Mouse (Mus musculus): ENCODE measurements around the gene Hrh2. TPM values are rescaled to one million over a fixed set of nuclear protein-coding genes. Genes with fewer than 3 reads are reported as not detected.

Hrh2 gene
- polyA plus RNA-seq, 1 experiment, result 0.54 TPM

DNA sequence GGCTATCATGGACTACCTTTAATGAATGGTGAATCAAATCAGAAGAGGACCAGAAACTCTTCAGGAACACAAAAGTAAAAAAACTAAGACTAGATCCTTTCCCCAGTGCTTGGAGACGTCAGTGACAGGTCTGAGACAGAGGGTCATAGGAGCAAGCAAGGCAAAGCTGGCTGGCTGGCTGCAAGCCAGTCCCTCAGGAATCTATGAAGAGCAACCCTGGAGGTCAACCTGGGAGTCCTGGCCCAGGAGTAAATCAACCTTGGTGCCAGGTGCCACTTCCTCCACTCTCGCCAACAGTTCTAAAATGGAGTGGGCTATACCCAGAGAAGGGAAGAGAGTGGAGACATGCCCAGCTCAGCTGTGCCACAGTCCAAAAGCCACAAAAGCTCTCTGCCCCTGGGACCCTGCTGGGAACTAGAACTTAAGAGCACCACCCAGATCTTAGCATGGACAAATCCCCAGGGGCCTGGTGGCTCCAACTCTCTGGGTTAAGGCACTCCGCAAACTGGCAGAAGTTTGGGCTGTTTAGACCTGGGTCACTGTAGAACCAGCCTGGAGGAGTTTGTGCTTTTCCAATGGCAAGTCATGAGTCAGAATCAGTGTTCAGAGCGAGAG, 15.4 kb upstream of the Hrh2 start:
- no peak for DNase-seq (ENCODE audit: low spot score)

DNA sequence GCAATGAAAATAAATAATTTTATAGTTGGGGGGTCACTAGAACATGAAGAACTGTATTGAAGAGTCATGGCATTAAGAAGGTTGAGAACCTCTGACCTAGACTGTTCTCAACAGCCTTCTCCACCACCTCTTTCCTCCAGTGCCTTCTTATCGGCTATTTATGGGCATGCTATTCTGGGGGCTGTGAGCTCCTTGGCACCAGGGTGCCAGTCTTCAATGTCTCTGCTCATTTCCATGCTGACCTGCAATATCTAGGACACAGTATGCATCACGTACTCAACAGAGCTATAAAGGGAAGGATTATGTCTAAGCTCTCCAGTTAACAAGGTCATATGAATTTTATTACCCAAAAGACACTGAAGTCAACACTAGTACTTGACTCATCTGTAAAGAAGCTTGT, 14.6 kb upstream of the Hrh2 start:
- DNase-seq (ENCODE audit: low spot score), result no peak

DNA sequence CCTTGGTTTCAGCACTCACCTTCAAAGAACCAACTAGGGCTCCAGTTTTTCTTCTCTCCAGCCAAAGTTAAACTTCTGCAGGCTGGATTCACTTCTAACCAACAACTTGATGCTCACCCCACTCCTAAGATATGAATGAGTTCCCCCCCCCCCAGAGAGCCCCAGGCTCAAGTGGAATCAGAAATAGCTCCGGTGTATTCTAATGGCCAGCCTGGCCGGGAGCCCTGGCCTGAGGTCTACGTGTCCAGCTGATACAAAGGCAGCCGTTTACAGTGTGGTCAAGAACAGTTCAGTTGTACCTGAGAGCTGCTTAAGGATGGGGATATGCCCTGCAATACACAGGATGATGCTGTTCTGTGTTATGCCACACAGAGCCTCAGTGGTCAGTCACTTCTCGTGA, 13.3 kb upstream of the Hrh2 start:
- no peak for DNase-seq (ENCODE audit: low spot score)

DNA sequence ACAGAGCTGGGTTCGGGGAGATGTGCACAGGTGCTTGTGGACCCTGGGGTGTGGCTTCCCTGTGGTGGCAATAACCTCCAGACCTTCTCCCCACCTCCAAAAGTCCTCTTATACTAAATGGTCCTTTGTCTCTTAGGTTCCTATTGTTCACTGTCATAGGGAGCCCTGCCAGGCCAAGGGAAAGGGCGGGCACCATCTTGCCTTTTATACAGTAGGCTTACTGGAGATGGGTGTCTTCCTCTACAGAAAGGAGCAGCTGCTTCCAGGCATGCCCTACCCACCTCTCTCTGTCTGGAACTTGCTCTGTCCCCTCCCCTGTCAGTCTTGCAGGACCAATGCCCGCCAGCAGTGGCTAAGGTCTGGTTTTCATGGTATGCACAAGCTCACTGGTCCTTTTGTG, 12.0 kb upstream of the Hrh2 start:
- DNase-seq (ENCODE audit: low spot score), result no peak

DNA sequence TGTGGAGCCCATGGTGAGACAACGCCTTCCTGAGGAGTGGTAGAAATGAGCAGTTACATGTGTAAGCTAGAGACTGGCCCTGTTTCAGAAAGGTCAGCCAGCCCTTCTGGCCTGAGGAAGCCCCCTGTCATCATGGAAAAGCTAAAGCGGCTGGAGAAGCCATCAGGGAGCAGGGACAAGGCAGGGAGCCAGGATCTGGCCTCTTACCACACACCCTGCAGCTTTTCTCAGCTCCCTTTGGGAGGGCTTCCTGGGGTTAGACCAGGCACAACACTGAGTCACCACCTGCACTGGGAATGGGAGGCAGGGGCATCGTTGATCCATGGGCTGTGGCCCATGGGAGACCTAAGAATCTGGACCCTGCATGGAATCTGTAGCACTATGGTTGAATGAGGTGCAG, 11.5 kb upstream of the Hrh2 start:
- DNase-seq (ENCODE audit: low spot score), result no peak

DNA sequence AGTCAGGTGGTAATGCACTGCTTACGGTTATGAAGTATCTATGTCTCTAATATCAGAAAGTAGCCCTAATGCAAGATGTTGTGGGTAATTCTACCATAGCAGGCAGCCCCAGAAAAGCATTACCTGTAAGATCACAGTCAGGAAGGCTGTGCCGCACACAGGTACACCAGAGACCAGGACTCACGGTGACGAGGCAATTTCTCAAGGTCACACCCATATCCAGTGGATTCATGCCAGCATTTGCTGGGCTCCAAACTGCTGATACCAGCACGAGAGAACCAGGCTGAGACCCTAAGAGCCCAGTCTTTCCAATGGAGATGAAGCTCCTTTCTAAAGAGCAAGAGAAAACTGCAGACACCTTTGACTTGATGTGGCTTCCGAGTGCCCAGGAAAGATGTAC, 10.6 kb upstream of the Hrh2 start:
- DNase-seq (ENCODE audit: low spot score), result no peak

DNA sequence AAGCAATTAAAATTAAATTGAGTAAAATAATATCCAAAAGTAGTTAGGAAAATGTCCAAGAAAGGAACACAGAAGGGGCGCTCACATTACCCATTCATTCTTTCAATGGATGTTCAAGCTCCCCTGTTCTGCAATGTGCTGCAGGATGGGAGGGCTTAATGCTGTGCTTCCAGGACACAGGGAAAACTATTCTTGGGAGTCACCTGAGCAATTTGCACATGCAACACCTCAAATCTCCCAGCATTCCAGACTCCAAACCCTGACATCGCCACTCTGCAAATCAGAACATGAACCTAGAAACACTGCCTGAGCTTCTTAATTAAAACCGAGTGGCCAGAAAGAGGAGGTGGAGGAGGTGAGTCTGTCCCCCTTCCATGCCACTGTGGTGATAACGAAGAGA, 10.0 kb upstream of the Hrh2 start:
- no peak for DNase-seq (ENCODE audit: low spot score)

DNA sequence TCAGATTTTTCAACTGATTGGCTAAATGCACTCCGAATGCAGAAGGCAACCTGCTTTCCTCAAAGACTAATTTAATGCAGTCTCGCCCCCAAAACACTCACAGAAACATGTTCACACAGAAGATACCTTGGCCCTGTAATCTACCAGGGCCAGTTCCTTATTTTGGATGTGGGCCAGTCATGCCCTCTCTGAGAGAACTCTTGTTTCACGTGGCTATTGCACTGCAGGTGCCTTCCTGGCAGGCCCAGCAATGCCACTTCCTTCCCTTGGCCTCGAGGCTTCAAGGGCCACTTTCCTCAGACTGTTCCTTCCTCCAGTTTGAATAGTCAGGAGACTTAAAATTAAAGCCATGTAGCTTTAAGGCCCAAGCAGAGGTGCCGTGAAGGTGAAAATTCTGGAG, 5.5 kb upstream of the Hrh2 start:
- DNase-seq (ENCODE audit: low spot score), result no peak

DNA sequence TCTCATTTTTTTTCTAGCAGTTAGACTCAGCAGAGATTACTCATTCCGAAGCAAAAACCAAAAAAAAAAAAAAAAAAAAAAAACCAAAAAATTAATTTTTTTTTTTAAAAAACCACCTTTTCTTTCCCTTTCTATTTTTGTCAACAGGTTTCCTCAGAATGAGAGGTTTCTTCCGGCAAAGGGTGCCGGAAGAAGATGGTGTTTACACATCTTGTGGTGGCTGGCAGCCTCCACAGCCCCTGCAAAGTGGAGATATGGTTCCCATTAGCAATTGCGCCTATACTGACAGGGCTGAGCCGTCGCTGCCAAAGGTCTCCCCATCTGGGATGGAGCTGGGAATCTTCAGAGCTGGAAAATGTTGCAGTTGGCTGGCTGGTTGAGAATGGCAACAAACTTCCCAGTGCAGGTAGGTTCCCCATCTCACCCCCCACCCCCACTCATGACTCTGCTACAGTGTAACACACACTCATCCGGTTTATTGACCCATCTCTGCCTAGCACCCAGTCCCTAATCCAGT, 3.7 kb upstream of the Hrh2 start:
- no peak for DNase-seq (ENCODE audit: low spot score)

DNA sequence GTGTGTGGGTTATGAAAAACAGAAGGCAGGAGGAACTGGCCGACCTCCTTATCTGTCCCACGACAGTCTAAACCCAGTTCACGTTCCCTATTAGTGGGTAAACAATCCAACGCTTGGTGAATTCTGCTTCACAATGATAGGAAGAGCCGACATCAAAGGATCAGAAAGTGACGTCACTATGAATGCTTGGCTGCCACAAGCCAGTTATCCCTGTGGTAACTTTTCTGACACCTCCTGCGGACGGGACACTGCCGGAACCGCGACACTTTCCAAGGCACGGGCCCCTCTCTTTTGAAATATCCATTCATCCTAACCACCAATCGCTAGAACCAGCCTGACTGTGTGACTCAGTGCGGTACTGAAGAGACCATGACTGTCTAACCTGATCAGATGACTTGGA, 2.0 kb upstream of the Hrh2 start:
- DNase-seq (ENCODE audit: low spot score), result no peak

DNA sequence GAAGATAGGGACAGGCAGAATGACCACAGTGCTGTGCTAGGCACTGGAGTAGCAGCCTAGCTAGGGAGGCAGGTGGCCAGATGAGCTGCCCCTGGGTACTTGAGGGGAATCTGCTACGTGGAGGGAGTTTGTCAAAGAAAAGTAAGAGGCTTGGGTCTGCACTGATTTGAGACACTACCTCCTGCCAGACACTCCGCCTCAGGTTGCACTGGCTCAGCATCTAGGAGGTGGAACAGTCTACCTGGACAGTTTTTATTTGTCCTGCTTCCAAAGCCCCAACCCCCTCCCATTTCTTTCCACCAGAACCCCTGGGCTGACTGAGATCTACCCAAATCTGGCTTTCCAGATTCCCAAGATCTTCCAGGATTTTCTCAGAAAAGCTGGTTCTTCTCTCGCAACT, 748 bp upstream of the Hrh2 start:
- DNase-seq (ENCODE audit: low spot score), result no peak

DNA sequence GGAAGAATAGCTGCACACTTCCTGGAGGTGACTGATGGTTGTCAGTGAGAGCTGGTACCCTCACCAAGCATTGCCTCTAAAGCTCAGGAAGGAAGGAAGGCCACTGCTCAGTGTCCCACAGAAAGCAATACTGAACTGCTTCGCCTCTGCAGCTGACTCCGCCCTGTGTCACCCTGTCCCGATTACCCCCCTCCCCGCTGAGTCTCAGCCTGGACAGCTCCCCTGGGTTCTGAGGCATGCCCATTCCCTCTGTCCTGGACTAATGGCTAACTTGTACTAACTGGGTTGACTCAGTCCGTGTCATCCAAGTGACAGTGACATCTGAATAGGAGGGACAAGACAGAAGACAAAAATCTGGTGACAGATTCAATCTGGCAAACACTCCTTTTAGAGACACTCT, 1.7 kb downstream of the Hrh2 start:
- DNase-seq (ENCODE audit: low spot score), result no peak

DNA sequence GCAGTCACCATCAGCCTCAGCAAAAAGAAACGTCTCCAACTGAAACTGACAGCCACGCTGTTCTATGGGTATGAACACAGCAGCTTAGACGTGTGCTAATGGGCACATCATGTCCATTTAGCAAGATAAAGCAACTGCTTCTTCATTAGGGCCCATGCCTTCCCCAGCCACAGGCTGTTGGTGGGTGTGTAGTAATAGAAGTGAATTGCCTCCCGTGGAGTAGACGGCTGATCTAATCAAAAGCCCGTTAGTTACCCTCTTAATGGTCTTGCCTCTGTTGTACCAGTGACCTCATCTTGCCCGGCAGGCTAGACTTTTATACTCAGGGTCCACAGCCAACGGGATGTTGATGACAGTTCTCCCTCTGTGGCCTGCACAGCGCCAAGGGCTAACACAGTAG, 7.1 kb downstream of the Hrh2 start:
- DNase-seq (ENCODE audit: low spot score), result no peak

DNA sequence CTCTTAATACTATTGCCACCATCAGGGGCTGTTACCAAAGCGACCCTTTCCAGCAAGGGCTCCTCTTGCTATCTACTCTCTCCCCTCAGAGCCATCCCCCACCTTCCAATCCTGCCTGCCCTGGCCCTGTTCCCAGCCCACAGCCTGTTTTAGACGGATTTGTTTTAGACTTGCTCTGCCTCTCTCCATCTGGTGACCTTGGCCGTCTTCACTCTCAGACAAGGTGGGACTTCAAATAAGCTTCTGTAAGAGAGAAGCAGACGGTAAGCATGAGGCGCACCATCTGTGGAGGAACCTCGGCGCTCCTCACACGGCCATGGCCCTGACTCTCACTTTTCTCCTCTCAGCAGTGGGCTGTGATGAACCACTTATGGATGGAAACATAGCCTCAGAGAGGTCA, 10.5 kb downstream of the Hrh2 start:
- no peak for DNase-seq (ENCODE audit: low spot score)

DNA sequence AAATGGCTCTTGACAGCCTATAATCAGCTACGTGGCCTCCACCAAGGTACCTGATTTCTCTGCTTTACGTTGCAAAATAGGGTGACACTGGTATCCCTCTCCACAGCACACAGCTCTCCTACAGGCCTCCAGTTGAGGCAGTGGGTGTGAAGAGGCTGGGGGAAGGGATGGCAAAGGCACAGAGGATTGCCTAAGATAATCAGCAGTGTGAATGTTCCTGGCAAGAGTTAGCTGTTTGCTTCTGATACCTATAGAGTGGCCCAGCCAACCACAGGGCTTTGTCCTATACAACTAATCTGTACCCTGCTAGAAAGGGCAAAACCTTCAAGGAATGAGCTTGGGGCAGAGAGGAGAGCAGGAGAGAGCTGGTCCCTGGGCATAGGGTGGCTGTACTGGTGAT, 11.5 kb downstream of the Hrh2 start:
- DNase-seq (ENCODE audit: low spot score), result no peak

DNA sequence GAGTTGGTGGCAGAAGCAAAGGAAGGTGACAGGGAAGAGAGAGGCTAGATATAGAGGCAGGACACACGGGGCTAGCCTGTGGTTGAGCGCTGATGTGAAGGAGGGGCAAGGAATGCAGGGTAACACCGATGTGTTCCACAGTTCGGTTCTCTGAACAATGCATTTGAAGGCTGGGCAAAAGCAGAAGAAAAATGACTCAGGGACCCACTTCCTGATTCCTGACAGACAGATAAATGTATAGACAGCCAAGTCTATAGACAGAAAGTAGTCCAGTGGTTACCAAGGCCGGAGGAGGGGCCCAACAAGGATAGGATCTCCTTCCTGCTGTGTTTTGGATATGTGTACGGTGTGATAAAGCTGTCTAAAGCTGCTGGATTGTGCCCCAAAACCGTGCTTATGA, 13.3 kb downstream of the Hrh2 start:
- DNase-seq (ENCODE audit: low spot score), result no peak

DNA sequence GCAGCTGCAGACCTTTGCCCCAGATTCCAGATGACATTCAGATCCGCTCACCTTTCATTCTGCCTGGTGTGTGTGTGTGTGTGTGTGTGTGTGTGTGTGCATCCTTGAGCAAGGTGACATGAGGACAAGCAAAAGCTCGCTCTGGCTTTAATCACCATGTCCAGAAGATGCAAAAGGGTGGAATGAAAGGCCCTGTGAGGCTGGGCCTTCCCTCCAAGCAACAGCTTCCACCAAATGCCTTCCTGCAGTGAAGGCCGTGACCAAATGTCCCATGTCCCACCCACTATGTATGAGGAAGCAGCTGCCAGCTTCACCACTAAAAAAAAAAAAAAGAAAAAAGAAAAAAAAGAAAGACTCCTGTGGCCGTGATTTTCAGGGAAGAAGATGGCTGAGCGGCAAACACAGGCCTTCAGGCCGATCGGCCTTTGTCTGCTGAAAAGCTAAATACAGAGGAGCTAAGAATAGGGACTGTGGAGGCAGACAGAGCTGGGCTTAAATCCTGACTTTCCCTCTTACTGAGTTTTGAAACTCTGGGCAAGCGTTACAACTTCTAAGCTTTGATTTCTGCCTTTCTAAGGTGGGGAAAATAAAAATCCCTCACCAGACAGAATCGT, 14.3 kb downstream of the Hrh2 start:
- DNase-seq (ENCODE audit: low spot score), result no peak

DNA sequence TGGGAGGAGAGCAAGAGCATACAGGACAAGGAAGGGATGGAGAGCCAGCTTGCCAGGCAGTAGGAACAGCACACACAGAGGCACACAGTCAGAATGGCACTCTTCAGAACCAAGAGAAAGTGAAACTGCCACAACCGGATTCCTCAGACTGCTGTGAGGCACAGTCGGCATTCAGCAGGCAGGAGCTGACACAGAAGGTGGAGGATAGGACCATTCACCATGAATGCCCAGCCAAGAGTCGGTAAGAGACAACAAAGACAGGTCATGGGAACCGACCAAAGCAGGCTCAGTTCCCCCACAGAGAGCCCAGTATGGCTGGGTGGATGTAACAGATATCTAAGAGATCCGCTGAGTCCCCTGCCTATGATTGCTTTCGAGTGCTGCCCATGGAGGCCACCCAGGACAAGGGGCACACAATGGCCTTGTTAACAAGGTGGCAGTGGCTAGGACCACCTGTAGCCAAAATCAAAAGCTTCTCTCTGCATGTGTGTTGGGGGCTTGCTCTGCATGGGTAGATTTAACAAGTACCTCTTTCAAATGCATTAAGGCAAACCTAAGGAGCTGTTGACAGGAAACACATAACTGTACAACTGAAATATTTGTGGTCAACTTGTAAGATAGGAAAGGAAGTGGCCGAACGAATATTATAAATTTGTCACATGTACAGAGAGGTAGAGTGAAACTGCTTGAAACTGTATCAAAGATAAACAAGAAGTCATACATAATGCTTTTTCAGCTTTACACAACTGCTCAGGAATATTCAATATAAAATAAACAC, 17.7 kb downstream of the Hrh2 start:
- no peak for DNase-seq (ENCODE audit: low spot score)

DNA sequence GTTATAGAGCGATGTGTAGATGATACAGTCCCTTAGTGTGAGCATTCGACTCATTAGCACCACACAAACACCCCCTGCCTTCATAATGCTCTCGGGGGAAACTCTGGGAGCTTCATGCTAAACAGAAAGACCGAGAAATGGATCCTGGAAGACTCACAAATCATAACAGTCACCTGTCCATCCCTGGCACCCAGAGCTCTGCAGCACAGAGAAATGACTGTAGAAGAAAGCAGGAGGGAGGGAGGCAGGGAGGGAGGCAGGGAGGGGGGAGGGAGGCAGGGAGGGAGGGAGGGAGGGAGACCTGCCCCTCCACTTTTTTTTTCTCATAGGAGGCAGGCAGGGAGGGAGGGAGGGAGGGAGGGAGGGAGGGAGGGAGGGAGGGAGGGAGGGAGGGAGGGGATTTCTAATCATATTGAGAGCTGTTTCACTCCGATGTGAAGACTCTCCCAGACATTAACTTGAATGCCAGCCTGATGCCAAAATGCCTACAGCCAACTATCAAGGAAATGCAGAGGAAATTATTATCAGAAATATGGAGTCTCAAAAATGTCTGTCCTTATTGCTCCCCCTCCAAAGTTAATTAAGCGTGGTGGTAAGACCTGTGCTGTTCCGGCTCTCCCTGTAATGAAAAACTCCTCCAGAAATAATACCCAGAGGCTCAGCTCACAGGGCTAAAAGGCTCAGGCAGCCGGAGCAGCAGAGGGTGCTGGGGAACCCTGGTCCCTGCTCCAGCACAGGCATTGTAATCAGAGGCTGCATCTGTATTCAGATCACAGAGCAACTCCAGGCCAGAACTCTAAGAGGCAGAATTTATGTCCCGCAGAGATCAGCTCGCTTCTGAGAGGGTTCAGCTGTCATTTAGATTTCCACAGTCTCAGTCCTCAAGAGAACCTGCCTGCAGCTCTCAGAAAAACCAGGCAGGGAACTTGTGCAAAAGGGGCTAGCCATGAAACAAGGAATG, 19.9 kb downstream of the Hrh2 start:
- no peak for DNase-seq (ENCODE audit: low spot score)

DNA sequence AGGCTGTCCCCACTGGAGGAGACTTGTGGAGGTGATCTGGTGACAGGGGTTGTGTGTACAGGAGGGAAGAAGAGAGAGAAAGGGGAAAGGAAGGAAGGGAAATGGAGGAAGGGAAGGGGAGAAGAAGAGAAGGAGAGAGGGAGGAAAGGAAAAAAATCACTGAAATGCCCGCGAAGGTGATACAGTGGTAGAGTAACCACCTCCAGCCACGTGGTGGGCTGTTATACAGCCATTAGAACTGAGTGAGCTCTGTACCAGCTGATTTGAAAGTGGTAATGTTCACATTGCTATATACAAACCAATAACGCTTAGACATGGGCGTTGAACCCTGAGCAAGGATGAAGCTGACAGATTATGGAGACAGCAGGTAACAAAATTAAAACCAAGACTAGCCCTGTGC, 20.6 kb downstream of the Hrh2 start:
- no peak for DNase-seq (ENCODE audit: low spot score)

DNA sequence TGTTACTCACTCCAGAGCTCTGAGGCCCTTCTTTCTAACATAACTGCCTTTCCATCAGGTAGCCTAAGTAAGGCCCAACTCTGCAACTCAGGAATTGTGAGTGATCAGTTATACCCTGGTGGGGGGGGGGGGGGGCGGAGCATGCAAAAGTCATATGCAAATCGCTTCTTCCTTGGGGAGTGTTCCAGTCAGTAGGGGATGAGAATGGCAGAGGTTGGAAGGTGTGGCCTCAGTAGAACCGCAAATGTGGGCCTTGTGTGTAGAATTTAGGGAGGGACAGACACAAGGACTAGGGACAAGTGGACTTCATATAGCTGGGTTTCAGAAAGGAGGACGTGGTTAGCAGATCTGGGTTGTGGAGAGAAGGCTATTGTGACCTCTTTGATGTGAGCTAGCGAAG, 23.3 kb downstream of the Hrh2 start:
- no peak for DNase-seq (ENCODE audit: low spot score)

DNA sequence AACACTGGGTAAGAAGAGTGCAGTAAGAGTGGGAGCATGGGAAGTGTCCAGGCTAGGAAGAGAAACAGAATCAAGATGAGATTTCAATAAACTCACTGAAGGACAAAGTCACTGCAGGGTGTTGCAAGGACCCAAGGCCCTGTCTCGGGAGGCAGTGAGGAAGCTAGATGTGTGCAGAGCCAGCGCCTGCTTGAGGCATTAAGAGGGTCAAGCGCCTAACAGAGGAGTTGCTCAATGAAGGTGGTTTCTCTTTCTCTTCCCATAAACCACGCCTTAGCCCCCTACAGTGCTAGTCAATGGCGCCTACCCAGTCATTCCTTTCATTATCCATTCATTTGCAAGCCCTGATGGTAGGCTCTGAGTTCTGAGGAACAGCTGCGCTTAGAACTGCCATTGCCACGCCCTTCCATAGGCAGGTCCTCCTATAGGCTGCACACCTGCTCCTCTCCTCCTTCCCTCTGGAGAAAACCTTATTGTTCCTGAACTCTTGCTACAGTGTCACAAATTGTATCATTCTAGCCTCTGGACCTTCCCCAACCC, 23.9 kb downstream of the Hrh2 start:
- DNase-seq (ENCODE audit: low spot score), result no peak
